Mouse (Mus musculus) kidney, postnatal 14 days (tissue): ENCODE measurements around the gene Nhlrc4.

Experiments used
- DNase-seq: peaks from one replicate; pipeline ENCODE4 v3.0.0; 2022; ENCODE audit warnings: mixed read lengths

Gene Nhlrc4

GRCm38 (mm10) chr17:25919786-25920642, 24.7 kb downstream of the Nhlrc4 start:
- DNase-seq: peak; percentile 100

GRCm38 (mm10) chr17:25919144-25919785, 25.5 kb downstream of the Nhlrc4 start, which contains the start of gene Rab40c:
TSS of gene Rab40c (minus strand) at chr17:25919727.
- no peak for DNase-seq

- no peak for DNase-seq
Observed at GRCm38 (mm10) chr17:25918037-25918750, 26.6 kb downstream of the Nhlrc4 start.

GRCm38 (mm10) chr17:25916931-25917647, 27.7 kb downstream of the Nhlrc4 start:
- DNase-seq: no peak

- no peak for DNase-seq
Observed at GRCm38 (mm10) chr17:25914295-25914694, 30.5 kb downstream of the Nhlrc4 start.

- peak; percentile 12 for DNase-seq
Observed at GRCm38 (mm10) chr17:25913877-25914275, 30.9 kb downstream of the Nhlrc4 start.

- DNase-seq: peak; percentile 34
Observed at GRCm38 (mm10) chr17:25913186-25913876, 31.4 kb downstream of the Nhlrc4 start.

- peak; percentile 24 for DNase-seq
Observed at GRCm38 (mm10) chr17:25911816-25912215, 32.9 kb downstream of the Nhlrc4 start.

- no peak for DNase-seq
Observed at GRCm38 (mm10) chr17:25907640-25908039, 37.1 kb downstream of the Nhlrc4 start.

- no peak for DNase-seq
Observed at GRCm38 (mm10) chr17:25903061-25903460, 41.7 kb downstream of the Nhlrc4 start.

GRCm38 (mm10) chr17:25900193-25900592, 44.6 kb downstream of the Nhlrc4 start:
- DNase-seq: no peak

- no peak for DNase-seq
Observed at GRCm38 (mm10) chr17:25895891-25896290, 48.9 kb downstream of the Nhlrc4 start.

- peak; percentile 61 for DNase-seq
Observed at GRCm38 (mm10) chr17:25895415-25895814, 49.3 kb downstream of the Nhlrc4 start.

GRCm38 (mm10) chr17:25893975-25894617, 50.7 kb downstream of the Nhlrc4 start:
- DNase-seq: peak; percentile 80
